Mouse (Mus musculus) ES-E14 (cell line): ENCODE data around the gene Ccnyl1. TPM values are rescaled to one million over a fixed set of nuclear protein-coding genes. Genes with fewer than 3 reads are reported as not detected.

ENCODE experiments used
- DNase-seq: peaks from one replicate; pipeline ENCODE4 v3.0.0-alpha.2; 2013; ENCODE audit warnings: low read depth, low spot score
- H3K27ac ChIP-seq: 2 replicates; pipeline ENCODE4 v1.5.1; 2012; ENCODE audit warnings: low read depth, mild to moderate bottlenecking, low read length, moderate library complexity, mixed read lengths; ENCODE audit not compliant: poor library complexity, insufficient read depth, severe bottlenecking
- H3K36me3 ChIP-seq: 2 replicates; pipeline ENCODE4 v1.6.1; 2012; ENCODE audit warnings: mild to moderate bottlenecking, low read length, moderate library complexity, mixed read lengths; ENCODE audit not compliant: control insufficient read depth, poor library complexity, insufficient read depth, severe bottlenecking
- H3K4me1 ChIP-seq, 2 experiments: fragments of 150-350 bp in 1 of 2; sonication (generic) in 1 of 2; 2 replicates each; pipeline ENCODE4 v1.6.1; 2012; ENCODE audit warnings: low read length in 2 of 2, mild to moderate bottlenecking in 1 of 2, mixed read lengths in 1 of 2; ENCODE audit not compliant: control insufficient read depth in 2 of 2, insufficient read depth in 2 of 2, poor library complexity in 1 of 2
- H3K4me3 ChIP-seq, 2 experiments: fragments of 150-350 bp in 1 of 2; sonication (generic) in 1 of 2; 2 replicates each; pipeline ENCODE4 v1.5.1; 2012; ENCODE audit warnings: low read length in 2 of 2, low read depth in 1 of 2, mild to moderate bottlenecking in 1 of 2, mixed read lengths in 1 of 2; ENCODE audit not compliant: insufficient read depth in 1 of 2, poor library complexity in 1 of 2, severe bottlenecking in 1 of 2
- H3K9ac ChIP-seq: 2 replicates; pipeline ENCODE4 v1.6.1; 2012; ENCODE audit warnings: low read depth, mild to moderate bottlenecking, low read length, mixed read lengths; ENCODE audit not compliant: poor library complexity, insufficient read depth, severe bottlenecking
- H3K9me3 ChIP-seq: fragments of 150-350 bp; sonication (generic); 2 replicates; pipeline ENCODE4 v1.6.1; 2012; ENCODE audit warnings: low read depth, mild to moderate bottlenecking, low read length; ENCODE audit not compliant: control insufficient read depth, insufficient read depth
- CHD2 ChIP-seq: IDR thresholded peaks from 2 replicates; pipeline ENCODE4 v1.6.1; 2014; ENCODE audit warnings: mild to moderate bottlenecking, low read depth, low read length, inconsistent platforms
- HCFC1 ChIP-seq: IDR thresholded peaks from 2 replicates; pipeline ENCODE4 v1.6.1; 2012; ENCODE audit warnings: low read length, inconsistent platforms, borderline replicate concordance; ENCODE audit not compliant: insufficient read depth
- MAFK ChIP-seq: IDR thresholded peaks from 2 replicates; pipeline ENCODE4 v1.6.1; 2014; ENCODE audit warnings: mild to moderate bottlenecking, low read depth, low read length, inconsistent platforms; ENCODE audit not compliant: insufficient read depth
- ZC3H11A ChIP-seq: IDR thresholded peaks from 2 replicates; pipeline ENCODE4 v1.6.1; 2012; ENCODE audit warnings: low read depth, mild to moderate bottlenecking, inconsistent platforms, low read length, borderline replicate concordance
- ZNF384 ChIP-seq: IDR thresholded peaks from 2 replicates; pipeline ENCODE4 v1.6.1; 2012; ENCODE audit warnings: low read depth, low read length, inconsistent platforms
- in situ Hi-C, 2 experiments: fragments of 600-800 bp; cut with MboI; formaldehyde crosslinking; loops; one replicate each; pipeline ENCODE4 v1.15.1; 2025; ENCODE audit warnings: low sequenced_read_pairs in 2 of 2, inconsistent platforms in 1 of 2; ENCODE audit not compliant: unreplicated experiment in 2 of 2
- total RNA-seq: library from RNA; depleted of rRNA; stranded (reverse); fragments of 300-350 nt; gene quantifications from 2 replicates; pipeline ENCODE4 v1.2.3, GENCODE M21; 2012; rRNA removed

Gene Ccnyl1
- total RNA-seq, 1 experiment: 24.9 TPM

DNA sequence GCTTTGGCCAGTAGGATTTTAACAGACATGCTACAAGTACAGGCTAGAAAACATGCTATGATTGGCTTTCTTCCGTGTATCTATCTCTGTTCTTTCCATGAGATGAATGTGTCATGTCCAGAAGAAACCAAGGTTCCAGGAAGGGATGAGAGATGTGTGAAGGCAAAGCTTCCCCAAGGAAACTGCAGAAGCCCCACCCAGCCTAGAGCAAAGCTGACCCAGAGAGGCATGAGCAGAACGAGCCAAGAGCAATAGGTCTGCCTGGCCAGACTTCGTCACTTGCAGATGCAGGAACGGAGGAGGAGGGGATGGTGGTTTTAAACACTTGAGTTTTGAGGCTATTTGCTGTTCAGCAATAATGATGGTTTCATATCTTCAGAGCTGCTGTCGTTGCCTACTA, 67.5 kb downstream of the Ccnyl1 start:
- TF ChIP-seq MAFK: no peak
- no peak for TF ChIP-seq ZC3H11A
- no peak for TF ChIP-seq HCFC1
- TF ChIP-seq ZNF384: no peak
- TF ChIP-seq CHD2: no peak
- in situ Hi-C loops: no loop called here
- H3K27ac ChIP-seq: no peak overlapping the region
- H3K4me1 ChIP-seq: no peaks in the 10 kb centered on the region
- no peaks in the 10 kb centered on the region for H3K36me3 ChIP-seq
- no peak for DNase-seq
- H3K9ac ChIP-seq: no peak overlapping the region
- H3K9me3 ChIP-seq: no peaks in the 10 kb centered on the region
- H3K4me3 ChIP-seq: no peak overlapping the region

DNA sequence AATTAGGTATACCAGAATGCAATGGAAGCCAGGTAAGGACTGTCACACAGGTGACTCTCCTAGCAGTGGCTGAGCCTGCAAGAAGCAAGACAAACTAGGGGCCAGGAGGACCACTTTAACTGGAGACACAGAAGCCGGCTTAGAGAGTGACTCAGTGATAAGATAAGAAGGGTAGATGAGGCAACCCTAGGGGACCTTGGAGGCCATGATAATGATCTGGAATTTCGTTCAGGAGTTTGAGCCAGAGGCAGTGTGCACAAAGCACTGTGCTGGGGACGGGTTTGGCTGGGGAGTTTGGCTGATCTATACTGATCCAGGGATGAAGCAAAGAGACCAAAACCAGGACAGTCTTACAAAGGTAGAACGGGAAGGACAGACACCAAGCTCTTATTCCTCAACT, 71.4 kb downstream of the Ccnyl1 start:
- no peak for DNase-seq
- no peaks in the 10 kb centered on the region for H3K4me1 ChIP-seq
- no peak overlapping the region for H3K9ac ChIP-seq
- no peak for TF ChIP-seq ZC3H11A
- TF ChIP-seq ZNF384: no peak
- no peak for TF ChIP-seq MAFK
- TF ChIP-seq HCFC1: no peak
- no peak for TF ChIP-seq CHD2
- no peaks in the 10 kb centered on the region for H3K9me3 ChIP-seq
- in situ Hi-C loops: no loop called here
- H3K36me3 ChIP-seq: no peaks in the 10 kb centered on the region
- H3K4me3 ChIP-seq: no peak overlapping the region
- H3K27ac ChIP-seq: no peak overlapping the region

DNA sequence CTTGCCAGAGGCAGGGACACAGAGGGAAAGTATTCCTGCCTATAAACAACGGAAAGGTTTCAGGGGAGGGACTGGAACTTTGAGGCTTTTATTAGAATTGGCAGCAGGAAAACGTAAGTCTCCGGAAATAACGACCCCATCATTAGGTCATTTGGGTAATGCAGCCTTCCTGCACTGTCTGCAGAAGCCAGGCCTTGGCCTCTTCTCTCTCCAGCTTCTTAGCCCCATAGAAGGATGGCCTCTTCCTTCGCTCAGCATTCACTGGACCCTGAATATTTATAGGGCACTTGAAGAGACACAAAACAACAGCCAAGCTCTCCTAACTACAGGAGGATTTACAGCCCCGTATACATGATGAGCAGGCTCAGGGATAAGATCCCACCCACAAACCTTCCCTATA, 79.9 kb downstream of the Ccnyl1 start:
- Histone ChIP-seq H3K4me1 (no peaks in the 10 kb centered on the region), H3K9ac (no peak overlapping the region), H3K36me3 (no peaks in the 10 kb centered on the region), H3K27ac (no peak overlapping the region), H3K4me3 (no peak overlapping the region), H3K9me3 (no peaks in the 10 kb centered on the region)
- in situ Hi-C loops: no loop called here
- no peak for DNase-seq
- TF ChIP-seq MAFK: no peak
- TF ChIP-seq CHD2: no peak
- TF ChIP-seq HCFC1: no peak
- no peak for TF ChIP-seq ZC3H11A

DNA sequence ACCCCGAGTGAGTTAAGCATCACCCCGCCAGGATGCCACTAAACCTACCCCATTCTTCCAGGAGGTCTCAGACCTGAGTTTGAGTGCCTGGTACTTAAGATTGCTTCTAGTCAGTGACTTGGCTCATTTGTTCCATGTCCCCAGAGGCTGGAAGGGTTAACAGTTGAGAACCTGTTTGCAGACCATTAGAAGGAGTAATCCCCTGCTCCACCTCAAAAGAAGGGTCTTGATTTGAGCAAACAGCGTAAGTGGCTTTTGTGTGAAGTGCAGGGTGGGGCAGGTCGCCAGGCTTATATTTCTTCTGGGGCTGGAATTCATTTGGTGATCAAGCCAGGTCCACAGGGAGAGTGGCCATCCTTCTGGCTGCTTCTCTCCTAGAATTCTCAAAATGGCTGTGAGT, 83.0 kb downstream of the Ccnyl1 start:
- DNase-seq: no peak
- Histone ChIP-seq H3K9ac (no peak overlapping the region), H3K4me1 (no peaks in the 10 kb centered on the region), H3K27ac (no peak overlapping the region), H3K9me3 (no peaks in the 10 kb centered on the region), H3K4me3 (no peak overlapping the region), H3K36me3 (no peaks in the 10 kb centered on the region)
- no peak for TF ChIP-seq ZNF384
- TF ChIP-seq HCFC1: no peak
- TF ChIP-seq CHD2: no peak
- in situ Hi-C loops: no loop called here

Other genes with a start within 250 kb of the Ccnyl1 start
- gene Creb1, start 157.8 kb upstream of the Ccnyl1 start, total RNA-seq: 23.4 and 35.1 TPM in 2 replicates
- 18.6 and 25.8 TPM in 2 replicates for gene Mettl21a, start 73.2 kb upstream of the Ccnyl1 start, total RNA-seq
- 84.7 and 142 TPM in 2 replicates for gene Fzd5, start 47.3 kb downstream of the Ccnyl1 start, total RNA-seq